Mouse (Mus musculus): ENCODE data around the gene Ptprd. TPM values are rescaled to one million over a fixed set of nuclear protein-coding genes. Genes with fewer than 3 reads are reported as not detected.

Gene Ptprd
- polyA plus RNA-seq, 1 experiment: 357 TPM

DNA sequence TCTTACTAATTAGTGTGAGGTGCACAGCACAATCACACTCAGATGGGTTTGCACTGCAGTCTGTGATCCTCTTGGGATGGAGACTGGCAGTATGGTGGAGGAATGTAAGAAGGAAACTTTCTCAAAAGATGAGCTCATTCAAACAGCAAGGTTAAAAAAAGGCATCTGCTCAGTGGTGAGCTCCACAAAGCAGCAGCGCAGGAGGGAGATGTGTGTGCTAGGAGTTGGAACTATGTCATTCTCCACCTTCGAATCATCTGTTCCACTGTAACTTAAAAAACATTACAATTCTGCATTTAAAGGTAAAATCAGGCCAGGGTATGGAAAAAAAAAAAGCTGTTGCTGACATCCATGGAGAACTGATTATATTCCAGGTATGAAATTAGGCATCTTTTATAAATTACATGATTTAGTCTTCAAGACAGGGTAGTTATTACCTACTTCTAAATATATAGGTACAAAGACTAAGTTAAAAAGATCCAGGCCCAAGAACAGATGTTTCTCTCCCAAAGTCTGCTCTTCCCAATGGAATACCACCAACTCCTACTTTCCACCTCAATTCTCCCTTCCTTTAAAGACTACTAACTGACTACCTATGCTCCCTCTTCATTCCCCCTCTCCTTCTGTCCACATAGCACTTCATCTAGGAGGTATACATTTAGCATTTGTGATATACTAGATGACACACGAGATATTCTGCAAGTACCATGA lies 562.0 kb downstream of the Ptprd start:
- 86% methylated on average over 3 of the region's 3 CpGs for WGBS
- H3K4me1 ChIP-seq (ENCODE audit: control insufficient read depth, insufficient read depth, low read length): no peaks in the 10 kb centered on the region
- no peak for TF ChIP-seq POLR2A (IDR thresholded peaks at IDR 0.05; ENCODE audit: insufficient read depth, low read depth, low read length)
- no peak for TF ChIP-seq CTCF (IDR thresholded peaks at IDR 0.05; ENCODE audit: insufficient read depth, low read depth, low read length)
- H3K27ac ChIP-seq (ENCODE audit: insufficient read depth, low read depth, low read length): no peak overlapping the region
- H3K4me3 ChIP-seq (ENCODE audit: insufficient read depth, low read depth, low read length): no peak overlapping the region

DNA sequence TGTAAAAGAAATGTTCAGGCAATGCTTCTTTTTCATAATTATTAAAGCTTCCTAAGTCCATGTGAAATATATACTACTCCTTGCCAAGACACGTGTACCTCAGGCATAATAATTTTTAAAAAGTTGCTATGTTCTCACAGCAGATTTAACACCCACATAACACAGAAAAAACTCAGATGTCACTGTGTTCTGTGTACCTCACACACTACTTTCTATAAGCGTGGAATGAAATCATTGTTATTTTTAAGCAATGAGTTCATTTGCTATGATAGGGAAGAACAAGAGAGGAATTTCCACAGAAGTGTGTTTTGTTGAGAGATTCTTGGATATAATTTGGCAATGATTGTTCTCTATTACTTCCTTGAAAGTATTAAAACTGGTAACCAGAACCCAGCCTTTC lies 562.9 kb downstream of the Ptprd start:
- 67% methylated on average over 2 of the region's 2 CpGs for WGBS
- Histone ChIP-seq H3K4me1 (ENCODE audit: control insufficient read depth, insufficient read depth, low read length) (no peaks in the 10 kb centered on the region), H3K27ac (ENCODE audit: insufficient read depth, low read depth, low read length) (no peak overlapping the region), H3K4me3 (ENCODE audit: insufficient read depth, low read depth, low read length) (no peak overlapping the region)
- TF ChIP-seq CTCF (IDR thresholded peaks at IDR 0.05; ENCODE audit: insufficient read depth, low read depth, low read length) (no peak), POLR2A (IDR thresholded peaks at IDR 0.05; ENCODE audit: insufficient read depth, low read depth, low read length) (no peak)

DNA sequence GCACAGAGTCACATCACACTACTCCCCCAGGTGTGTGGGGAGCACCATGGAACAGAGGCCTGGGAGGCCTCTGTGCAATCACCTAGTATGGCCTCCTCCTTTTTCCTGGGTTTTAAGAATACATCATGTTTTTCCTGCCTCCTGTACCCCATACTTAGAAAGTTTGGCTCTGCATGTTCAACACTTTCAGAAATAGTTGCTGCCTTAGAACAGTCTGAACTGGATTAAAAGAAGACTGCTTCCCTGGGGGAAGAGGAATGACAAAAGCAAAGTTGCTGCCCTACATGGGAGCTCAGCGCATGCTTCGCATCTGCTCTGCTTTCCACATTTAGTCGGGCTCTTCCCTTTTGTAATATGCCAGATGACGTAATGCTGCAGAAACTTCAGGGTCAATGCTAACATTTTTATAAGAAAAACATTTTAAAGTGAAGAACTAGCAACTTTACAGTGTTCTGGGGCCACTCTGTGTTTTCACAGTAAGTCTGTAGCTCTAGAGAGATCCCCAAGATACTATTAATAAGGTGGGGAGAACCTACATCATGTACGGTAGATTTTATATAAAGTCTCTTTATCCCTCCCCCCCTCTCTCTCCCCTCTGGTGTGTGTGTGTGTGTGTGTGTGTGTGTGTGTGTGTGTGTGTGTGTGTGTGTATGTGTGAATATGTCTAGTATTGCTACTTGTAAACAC lies 564.2 kb downstream of the Ptprd start:
- H3K4me1 ChIP-seq (ENCODE audit: control insufficient read depth, insufficient read depth, low read length): no peaks in the 10 kb centered on the region
- no peak overlapping the region for H3K4me3 ChIP-seq (ENCODE audit: insufficient read depth, low read depth, low read length)
- H3K27ac ChIP-seq (ENCODE audit: insufficient read depth, low read depth, low read length): no peak overlapping the region
- TF ChIP-seq CTCF (IDR thresholded peaks at IDR 0.05; ENCODE audit: insufficient read depth, low read depth, low read length): no peak
- no peak for TF ChIP-seq POLR2A (IDR thresholded peaks at IDR 0.05; ENCODE audit: insufficient read depth, low read depth, low read length)
- 70% methylated on average over 5 of the region's 5 CpGs for WGBS

DNA sequence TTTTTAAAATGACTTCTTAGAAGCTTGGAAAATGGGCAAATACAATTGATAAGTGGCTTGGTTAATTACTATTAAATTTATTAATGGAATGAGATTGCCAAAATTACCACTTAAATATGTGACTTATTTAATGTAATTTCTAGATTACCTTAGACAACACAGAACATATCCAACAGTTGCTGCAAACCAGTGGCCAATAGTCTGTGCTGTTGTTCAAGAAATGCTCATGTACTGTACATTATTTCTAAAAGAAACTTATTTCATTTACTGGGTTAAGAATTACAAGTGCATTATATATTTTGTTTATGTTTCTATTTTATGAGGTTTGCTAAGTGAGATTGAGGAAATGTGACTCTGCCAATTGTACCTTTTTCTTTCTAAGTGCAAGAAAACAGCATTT lies 567.3 kb downstream of the Ptprd start:
- Histone ChIP-seq H3K27ac (ENCODE audit: insufficient read depth, low read depth, low read length) (no peak overlapping the region), H3K4me1 (ENCODE audit: control insufficient read depth, insufficient read depth, low read length) (no peaks in the 10 kb centered on the region), H3K4me3 (ENCODE audit: insufficient read depth, low read depth, low read length) (no peak overlapping the region)
- no peak for TF ChIP-seq POLR2A (IDR thresholded peaks at IDR 0.05; ENCODE audit: insufficient read depth, low read depth, low read length)
- no peak for TF ChIP-seq CTCF (IDR thresholded peaks at IDR 0.05; ENCODE audit: insufficient read depth, low read depth, low read length)

DNA sequence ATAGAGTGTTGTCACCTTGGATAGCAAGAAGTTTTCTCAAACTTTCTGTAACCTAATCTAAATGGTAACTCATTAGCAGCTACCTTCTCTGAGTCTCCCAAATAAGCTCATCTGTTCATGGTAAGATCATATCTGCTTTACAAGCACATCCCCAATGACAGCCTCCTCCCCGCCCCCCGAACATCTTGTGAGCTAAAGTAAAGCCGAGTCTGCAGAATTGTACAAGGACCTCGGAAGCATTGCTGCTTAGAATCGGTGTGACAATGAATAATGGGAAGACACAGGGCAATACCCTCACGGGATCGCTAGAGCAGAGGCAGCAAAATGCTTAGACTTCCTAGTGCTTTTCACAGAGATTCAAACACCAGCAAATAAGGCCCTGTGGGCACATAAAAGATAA lies 571.7 kb downstream of the Ptprd start:
- Histone ChIP-seq H3K4me1 (ENCODE audit: control insufficient read depth, insufficient read depth, low read length) (no peaks in the 10 kb centered on the region), H3K27ac (ENCODE audit: insufficient read depth, low read depth, low read length) (no peak overlapping the region), H3K4me3 (ENCODE audit: insufficient read depth, low read depth, low read length) (no peak overlapping the region)
- 80% methylated on average over 7 of the region's 7 CpGs for WGBS
- TF ChIP-seq CTCF (IDR thresholded peaks at IDR 0.05; ENCODE audit: insufficient read depth, low read depth, low read length) (no peak), POLR2A (IDR thresholded peaks at IDR 0.05; ENCODE audit: insufficient read depth, low read depth, low read length) (no peak)

DNA sequence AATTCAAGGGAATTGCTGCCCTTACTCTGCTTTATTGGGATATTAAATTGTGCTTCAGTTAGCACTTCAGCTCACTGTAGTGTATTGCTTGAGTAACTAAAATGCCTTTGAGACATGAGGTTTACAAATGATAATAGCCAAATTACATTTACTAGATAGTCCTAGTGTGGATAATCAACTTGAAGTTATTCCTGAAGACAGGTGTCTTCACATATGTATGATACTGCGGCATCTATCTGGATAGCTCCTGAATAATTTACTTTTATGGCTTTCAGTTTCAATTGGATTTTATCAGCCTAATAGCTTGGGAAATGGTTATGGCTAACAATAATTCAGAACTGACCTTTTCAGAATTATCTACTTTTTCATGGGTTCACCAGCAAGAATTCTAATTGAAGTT lies 598.6 kb downstream of the Ptprd start:
- H3K4me1 ChIP-seq (ENCODE audit: control insufficient read depth, insufficient read depth, low read length): no peaks in the 10 kb centered on the region
- H3K27ac ChIP-seq (ENCODE audit: insufficient read depth, low read depth, low read length): no peak overlapping the region
- no peak for TF ChIP-seq POLR2A (IDR thresholded peaks at IDR 0.05; ENCODE audit: insufficient read depth, low read depth, low read length)
- TF ChIP-seq CTCF (IDR thresholded peaks at IDR 0.05; ENCODE audit: insufficient read depth, low read depth, low read length): no peak
- WGBS: 96% methylated on average over 1 of the region's 1 CpGs
- no peak overlapping the region for H3K4me3 ChIP-seq (ENCODE audit: insufficient read depth, low read depth, low read length)

DNA sequence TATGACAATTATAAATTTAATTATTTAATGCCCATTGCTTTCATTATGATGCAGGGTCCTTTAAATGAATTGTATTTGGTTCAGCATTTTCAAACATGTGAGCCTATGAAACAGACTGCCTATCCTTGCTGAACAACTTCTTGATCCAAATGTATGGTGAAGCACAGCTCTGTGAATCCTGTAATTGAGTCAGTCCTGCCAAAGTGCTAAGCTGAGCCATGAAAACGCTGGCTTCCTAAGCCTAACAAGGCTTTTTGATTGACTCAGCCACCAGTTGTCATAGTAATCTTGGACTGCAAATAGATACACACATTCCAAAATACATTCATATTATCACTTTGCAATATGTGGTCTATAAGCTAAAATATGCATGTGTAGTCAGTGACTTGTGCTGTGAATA lies 625.1 kb downstream of the Ptprd start:
- Histone ChIP-seq H3K4me3 (ENCODE audit: insufficient read depth, low read depth, low read length) (no peak overlapping the region), H3K4me1 (ENCODE audit: control insufficient read depth, insufficient read depth, low read length) (no peaks in the 10 kb centered on the region), H3K27ac (ENCODE audit: insufficient read depth, low read depth, low read length) (no peak overlapping the region)
- 63% methylated on average over 1 of the region's 1 CpGs for WGBS
- TF ChIP-seq CTCF (IDR thresholded peaks at IDR 0.05; ENCODE audit: insufficient read depth, low read depth, low read length): no peak
- TF ChIP-seq POLR2A (IDR thresholded peaks at IDR 0.05; ENCODE audit: insufficient read depth, low read depth, low read length): no peak

DNA sequence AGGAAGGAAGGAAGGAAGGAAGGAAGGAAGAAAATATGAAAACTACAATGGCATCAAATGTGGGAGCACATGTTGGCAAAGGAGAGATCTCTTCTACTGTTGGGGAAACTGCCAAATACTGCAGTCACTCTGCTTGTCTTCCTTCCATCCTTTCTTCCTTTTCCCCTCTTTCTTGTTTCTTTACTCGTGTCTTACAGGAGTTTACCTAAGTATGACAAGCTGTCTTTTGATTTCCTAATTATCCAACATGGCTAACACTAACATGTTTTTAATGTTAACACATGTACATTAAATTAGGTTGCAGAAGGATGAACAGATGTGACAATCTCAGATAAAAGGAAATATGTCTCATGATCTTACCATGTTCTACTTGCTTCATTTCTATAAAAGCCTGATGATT lies 625.5 kb downstream of the Ptprd start:
- no peaks in the 10 kb centered on the region for H3K4me1 ChIP-seq (ENCODE audit: control insufficient read depth, insufficient read depth, low read length)
- TF ChIP-seq CTCF (IDR thresholded peaks at IDR 0.05; ENCODE audit: insufficient read depth, low read depth, low read length): no peak
- no peak for TF ChIP-seq POLR2A (IDR thresholded peaks at IDR 0.05; ENCODE audit: insufficient read depth, low read depth, low read length)
- H3K4me3 ChIP-seq (ENCODE audit: insufficient read depth, low read depth, low read length): no peak overlapping the region
- H3K27ac ChIP-seq (ENCODE audit: insufficient read depth, low read depth, low read length): no peak overlapping the region
- 61% methylated on average over 1 of the region's 1 CpGs for WGBS

DNA sequence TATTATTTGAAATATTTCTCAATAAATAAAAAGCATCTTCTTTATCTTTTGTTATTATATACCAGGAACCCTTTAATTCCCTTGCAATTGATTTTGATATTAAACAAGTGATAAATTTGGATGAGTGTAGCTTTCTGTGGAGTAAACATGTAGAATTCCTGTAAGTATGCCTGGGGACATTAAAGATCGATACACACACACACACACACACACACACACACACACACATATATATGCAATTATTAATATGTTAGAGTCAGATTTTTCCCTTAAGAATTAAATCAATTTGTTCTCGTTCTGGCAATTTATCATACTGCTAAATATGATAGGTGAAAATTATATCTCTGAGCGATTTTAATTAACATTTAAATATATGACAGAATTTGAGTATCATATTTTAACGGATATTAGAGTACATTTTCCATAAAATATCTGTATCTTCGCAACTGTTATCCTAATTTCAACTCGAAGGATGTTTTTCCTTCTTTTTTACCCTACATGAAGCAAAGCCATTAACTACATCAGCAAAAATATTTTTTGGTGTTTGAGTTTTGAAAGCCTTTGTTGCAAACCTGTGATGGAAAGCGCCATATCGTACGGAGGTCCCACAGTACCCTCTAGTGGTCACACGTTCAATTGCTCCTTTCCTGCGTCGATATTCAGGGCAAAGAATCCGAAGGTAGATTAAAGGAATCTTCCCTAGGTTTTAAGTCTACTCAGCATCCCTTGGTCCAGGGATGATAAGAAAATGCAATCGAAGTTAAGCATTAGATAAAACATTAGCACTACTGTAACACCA lies 653.2 kb downstream of the Ptprd start:
- H3K4me1 ChIP-seq (ENCODE audit: control insufficient read depth, insufficient read depth, low read length): no peaks in the 10 kb centered on the region
- WGBS: 20% methylated on average over 14 of the region's 14 CpGs
- TF ChIP-seq CTCF (IDR thresholded peaks at IDR 0.05; ENCODE audit: insufficient read depth, low read depth, low read length) (no peak), POLR2A (IDR thresholded peaks at IDR 0.05; ENCODE audit: insufficient read depth, low read depth, low read length) (no peak)

More for the DNA sequence above, 653.2 kb downstream of the Ptprd start:
- no peak overlapping the region for H3K4me3 ChIP-seq (ENCODE audit: insufficient read depth, low read depth, low read length)
- no peak overlapping the region for H3K27ac ChIP-seq (ENCODE audit: insufficient read depth, low read depth, low read length)

All from olfactory bulb, adult 2 months (tissue).